Mouse (Mus musculus) midbrain, embryonic 10.5 days (tissue): ENCODE data around the gene A430078G23Rik. TPM values are rescaled to one million over a fixed set of nuclear protein-coding genes. Genes with fewer than 3 reads are reported as not detected.

ENCODE experiments used
- DNase-seq: peaks from one replicate; pipeline ENCODE4 v3.0.0-alpha.2; 2017; ENCODE audit warnings: low spot score
- H3K27ac ChIP-seq: fragments of 300-500 bp; sonication (generic); replicated peaks from 2 replicates; pipeline ENCODE4 v1.5.1; 2016; ENCODE audit warnings: mild to moderate bottlenecking
- H3K27me3 ChIP-seq: fragments of 300-500 bp; sonication (generic); 2 replicates; pipeline ENCODE4 v1.6.1; 2016; ENCODE audit warnings: low read depth, mild to moderate bottlenecking; ENCODE audit not compliant: poor library complexity, severe bottlenecking
- H3K36me3 ChIP-seq: fragments of 300-500 bp; sonication (generic); 2 replicates; pipeline ENCODE4 v1.6.1; 2016; ENCODE audit warnings: mild to moderate bottlenecking, moderate library complexity
- H3K4me1 ChIP-seq: fragments of 300-500 bp; sonication (generic); 2 replicates; pipeline ENCODE4 v1.6.1; 2016
- H3K4me3 ChIP-seq: fragments of 300-500 bp; sonication (generic); 2 replicates; pipeline ENCODE4 v1.5.1; 2016; ENCODE audit warnings: mild to moderate bottlenecking, moderate library complexity
- H3K9me3 ChIP-seq: fragments of 300-500 bp; sonication (generic); replicated peaks from 2 replicates; pipeline ENCODE4 v1.6.1; 2016; ENCODE audit warnings: mild to moderate bottlenecking
- WGBS: fragments of 180-500 bp; shearing (Covaris S2); methylation state at CpG from one replicate; pipeline ENCODE4 v1.1.7; 2016; 5-methylcytosine and 5-hydroxymethylcytosine counted together
- polyA plus RNA-seq: library from polyadenylated mRNA; unstranded; fragments of >200 nt; fragmentation: Nextera tagmentation; extraction: Ambion mirVana; gene quantifications from 2 replicates; pipeline ENCODE4 v1.2.1, GENCODE M21; 2016

The A430078G23Rik gene
- polyA plus RNA-seq, 1 experiment from 2014 or later: not detected

GRCm38 (mm10) chr8:3394600-3394999 lies 41.4 kb downstream of the A430078G23Rik start:
- peaks cover 26% of the 10 kb centered on the region for H3K36me3 ChIP-seq
- peaks cover 36% of the 10 kb centered on the region for H3K4me1 ChIP-seq
- DNase-seq: peak; percentile 21
- WGBS: 3% methylated on average over 6 of the region's 6 CpGs
- H3K9me3 ChIP-seq: no peaks in the 10 kb centered on the region
- H3K27ac ChIP-seq: peak overlapping the region; percentile 63
- no peaks in the 10 kb centered on the region for H3K27me3 ChIP-seq
- peak overlapping the region; percentile 85 for H3K4me3 ChIP-seq

- DNase-seq: peak; percentile 15
- Histone ChIP-seq H3K4me1 (peaks cover 36% of the 10 kb centered on the region), H3K36me3 (peaks cover 27% of the 10 kb centered on the region), H3K9me3 (no peaks in the 10 kb centered on the region), H3K27me3 (no peaks in the 10 kb centered on the region), H3K27ac (peak overlapping the region; percentile 63), H3K4me3 (peak overlapping the region; percentile 85)
- WGBS: 8% methylated on average over 4 of the region's 4 CpGs
Observed at GRCm38 (mm10) chr8:3395246-3395645, 42.0 kb downstream of the A430078G23Rik start.

GRCm38 (mm10) chr8:3397597-3397996 lies 44.4 kb downstream of the A430078G23Rik start:
- no peak overlapping the region for H3K4me3 ChIP-seq
- DNase-seq: no peak
- no peaks in the 10 kb centered on the region for H3K9me3 ChIP-seq
- no peaks in the 10 kb centered on the region for H3K27me3 ChIP-seq
- 91% methylated on average over 3 of the region's 3 CpGs for WGBS
- no peak overlapping the region for H3K27ac ChIP-seq
- H3K4me1 ChIP-seq: peaks cover 30% of the 10 kb centered on the region
- H3K36me3 ChIP-seq: peaks cover 39% of the 10 kb centered on the region

DNA sequence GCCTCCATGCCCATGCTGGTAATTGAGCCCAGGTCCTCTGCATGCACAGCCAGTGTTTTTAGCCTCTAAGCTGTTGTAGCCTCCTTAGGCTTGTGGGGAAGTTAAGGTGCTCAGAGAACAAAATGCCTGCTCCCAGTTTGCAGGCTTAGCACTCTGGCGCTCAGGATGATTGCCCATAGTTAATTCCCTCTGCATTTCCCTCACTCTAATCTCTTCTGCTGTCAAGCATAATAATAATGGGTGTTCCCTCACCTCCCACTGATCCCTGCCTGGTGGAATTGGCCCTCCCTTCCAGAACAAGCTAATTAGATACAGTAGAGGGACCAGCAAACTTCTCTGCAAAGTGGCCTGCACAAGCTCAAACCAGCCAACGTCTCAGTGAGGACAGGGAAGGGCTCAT lies 47.3 kb downstream of the A430078G23Rik start:
- H3K4me3 ChIP-seq: no peak overlapping the region
- H3K27ac ChIP-seq: no peak overlapping the region
- no peaks in the 10 kb centered on the region for H3K27me3 ChIP-seq
- peaks cover 5% of the 10 kb centered on the region for H3K4me1 ChIP-seq
- 19% methylated on average over 2 of the region's 2 CpGs for WGBS
- no peaks in the 10 kb centered on the region for H3K9me3 ChIP-seq
- DNase-seq: no peak
- H3K36me3 ChIP-seq: peaks cover 48% of the 10 kb centered on the region

GRCm38 (mm10) chr8:3407417-3407816 lies 54.2 kb downstream of the A430078G23Rik start:
- Histone ChIP-seq H3K4me3 (no peak overlapping the region), H3K9me3 (no peaks in the 10 kb centered on the region), H3K36me3 (peaks cover 16% of the 10 kb centered on the region), H3K27me3 (no peaks in the 10 kb centered on the region), H3K4me1 (0 out of 2 replicates have a peak, but pooled peaks cover 5% of the 10 kb centered on the region), H3K27ac (no peak overlapping the region)
- WGBS: 92% methylated on average over 3 of the region's 3 CpGs
- no peak for DNase-seq

GRCm38 (mm10) chr8:3411085-3411484 lies 57.9 kb downstream of the A430078G23Rik start:
- WGBS: 71% methylated on average over 2 of the region's 2 CpGs

GRCm38 (mm10) chr8:3411901-3412301 lies 58.7 kb downstream of the A430078G23Rik start:
- WGBS: 90% methylated on average over 7 of the region's 7 CpGs
- DNase-seq: no peak

More at GRCm38 (mm10) chr8:3411085-3411484, 57.9 kb downstream of the A430078G23Rik start:
- Histone ChIP-seq H3K4me1 (peaks cover 33% of the 10 kb centered on the region), H3K27me3 (0 out of 2 replicates have a peak, but pooled peaks cover 4% of the 10 kb centered on the region), H3K36me3 (peaks cover 7% of the 10 kb centered on the region), H3K4me3 (no peak overlapping the region), H3K9me3 (no peaks in the 10 kb centered on the region), H3K27ac (no peak overlapping the region)
- DNase-seq: no peak

GRCm38 (mm10) chr8:3412816-3413215 lies 59.6 kb downstream of the A430078G23Rik start:
- Histone ChIP-seq H3K36me3 (no peaks in the 10 kb centered on the region), H3K27me3 (0 out of 2 replicates have a peak, but pooled peaks cover 4% of the 10 kb centered on the region), H3K9me3 (no peaks in the 10 kb centered on the region), H3K4me3 (no peak overlapping the region), H3K27ac (no peak overlapping the region), H3K4me1 (peaks cover 50% of the 10 kb centered on the region)
- no peak for DNase-seq
- 93% methylated on average over 1 of the region's 1 CpGs for WGBS

More at GRCm38 (mm10) chr8:3411901-3412301, 58.7 kb downstream of the A430078G23Rik start:
- Histone ChIP-seq H3K27ac (no peak overlapping the region), H3K9me3 (no peaks in the 10 kb centered on the region), H3K4me3 (no peak overlapping the region), H3K36me3 (peaks cover 2% of the 10 kb centered on the region; the same call in 1 of the 2 replicates), H3K4me1 (peaks cover 41% of the 10 kb centered on the region), H3K27me3 (0 out of 2 replicates have a peak, but pooled peaks cover 4% of the 10 kb centered on the region)

GRCm38 (mm10) chr8:3414639-3415190 lies 61.5 kb downstream of the A430078G23Rik start:
- H3K27ac ChIP-seq: peak overlapping the region; percentile 58

GRCm38 (mm10) chr8:3415259-3415658 lies 62.0 kb downstream of the A430078G23Rik start:
- WGBS: 51% methylated on average over 4 of the region's 4 CpGs
- Histone ChIP-seq H3K4me3 (no peak overlapping the region), H3K36me3 (no peaks in the 10 kb centered on the region), H3K27ac (peak overlapping the region; percentile 58), H3K27me3 (0 out of 2 replicates have a peak, but pooled peaks cover 4% of the 10 kb centered on the region), H3K9me3 (no peaks in the 10 kb centered on the region), H3K4me1 (peaks cover 56% of the 10 kb centered on the region)
- no peak for DNase-seq

More at GRCm38 (mm10) chr8:3414639-3415190, 61.5 kb downstream of the A430078G23Rik start:
- H3K27me3 ChIP-seq: 0 out of 2 replicates have a peak, but pooled peaks cover 4% of the 10 kb centered on the region
- DNase-seq: peak; percentile 16
- no peak overlapping the region for H3K4me3 ChIP-seq
- no peaks in the 10 kb centered on the region for H3K36me3 ChIP-seq
- H3K4me1 ChIP-seq: peaks cover 56% of the 10 kb centered on the region
- 39% methylated on average over 6 of the region's 6 CpGs for WGBS
- no peaks in the 10 kb centered on the region for H3K9me3 ChIP-seq

- Histone ChIP-seq H3K27me3 (0 out of 2 replicates have a peak, but pooled peaks cover 4% of the 10 kb centered on the region), H3K27ac (peak overlapping the region; percentile 58; the same call in 1 of the 2 replicates), H3K36me3 (no peaks in the 10 kb centered on the region), H3K4me3 (no peak overlapping the region), H3K9me3 (no peaks in the 10 kb centered on the region), H3K4me1 (peaks cover 56% of the 10 kb centered on the region)
- WGBS: 89% methylated on average over 6 of the region's 6 CpGs
- DNase-seq: no peak
Observed at GRCm38 (mm10) chr8:3415661-3416060, 62.4 kb downstream of the A430078G23Rik start.

GRCm38 (mm10) chr8:3416846-3417245 lies 63.6 kb downstream of the A430078G23Rik start:
- peaks cover 56% of the 10 kb centered on the region for H3K4me1 ChIP-seq
- H3K36me3 ChIP-seq: no peaks in the 10 kb centered on the region
- DNase-seq: peak; percentile 26
- WGBS: 20% methylated on average over 4 of the region's 4 CpGs
- no peak overlapping the region for H3K4me3 ChIP-seq
- 0 out of 2 replicates have a peak, but pooled peaks cover 4% of the 10 kb centered on the region for H3K27me3 ChIP-seq
- no peaks in the 10 kb centered on the region for H3K9me3 ChIP-seq
- H3K27ac ChIP-seq: peak overlapping the region; percentile 81

DNA sequence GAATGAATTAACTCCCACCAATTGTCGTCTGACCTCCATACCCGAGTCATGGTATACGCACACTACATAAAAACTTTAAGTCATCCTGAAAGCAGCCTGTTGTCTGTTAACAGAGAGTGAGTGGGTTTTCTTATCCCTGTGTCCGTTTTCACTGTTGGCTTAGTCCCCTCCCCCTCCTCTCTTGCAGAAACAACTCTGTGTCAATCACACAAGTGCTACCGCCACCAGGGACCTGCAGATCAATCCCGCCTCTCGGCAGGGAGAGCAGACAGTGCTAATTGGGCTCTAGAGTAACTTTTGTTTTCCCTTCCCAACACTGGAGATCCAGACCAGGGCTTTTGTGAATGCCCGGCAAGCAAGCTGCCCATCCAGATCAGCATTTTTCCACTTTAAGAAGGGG lies 64.2 kb downstream of the A430078G23Rik start:
- DNase-seq: peak; percentile 58
- 0 out of 2 replicates have a peak, but pooled peaks cover 4% of the 10 kb centered on the region for H3K27me3 ChIP-seq
- peaks cover 56% of the 10 kb centered on the region for H3K4me1 ChIP-seq
- 1% methylated on average over 8 of the region's 8 CpGs for WGBS
- no peaks in the 10 kb centered on the region for H3K36me3 ChIP-seq
- H3K9me3 ChIP-seq: no peaks in the 10 kb centered on the region
- peak overlapping the region; percentile 9 for H3K4me3 ChIP-seq
- H3K27ac ChIP-seq: peak overlapping the region; percentile 81
